Mouse (Mus musculus): ENCODE results near the gene Cd81.

- TF ChIP-seq POLR2A (IDR thresholded peaks at IDR 0.05; ENCODE audit: extremely low read depth, insufficient read depth, low read length) (no peak), CTCF (IDR thresholded peaks at IDR 0.05; ENCODE audit: extremely low read depth, insufficient read depth, low read length) (no peak)
Observed at GRCm38 (mm10) chr7:143015755-143016423, 36.6 kb upstream of the Cd81 start.

Measured in cortical plate, adult 2 months (tissue).